Mouse (Mus musculus) MEL (cell line): ENCODE measurements around the gene Ren1. TPM values are rescaled to one million over a fixed set of nuclear protein-coding genes. Genes with fewer than 3 reads are reported as not detected.

Experiments used
- DNase-seq: peaks from one replicate; pipeline ENCODE4 v3.0.0; 2011; ENCODE audit warnings: low read depth, low spot score
- H3K27ac ChIP-seq: 2 replicates; pipeline ENCODE4 v1.5.1; 2012; ENCODE audit warnings: low read depth, mild to moderate bottlenecking, control low read depth, low read length, moderate library complexity; ENCODE audit not compliant: control insufficient read depth
- H3K27me3 ChIP-seq, 2 experiments: fragments of 150-350 bp in 1 of 2; sonication (generic) in 1 of 2; 2 replicates each; pipeline ENCODE4 v1.6.1; 2012; ENCODE audit warnings: low read length in 2 of 2, mild to moderate bottlenecking in 2 of 2, improper control_type of control experiment in 1 of 2, moderate library complexity in 1 of 2; ENCODE audit not compliant: insufficient read depth in 2 of 2, control insufficient read depth in 1 of 2
- H3K36me3 ChIP-seq, 2 experiments: 2 replicates each; pipeline ENCODE4 v1.6.1; 2012 to 2014; ENCODE audit warnings: low read length in 2 of 2, improper control_type of control experiment in 1 of 2, inconsistent platforms in 1 of 2, mild to moderate bottlenecking in 1 of 2; ENCODE audit not compliant: insufficient read depth in 2 of 2, control insufficient read depth in 1 of 2
- H3K4me1 ChIP-seq, 2 experiments: fragments of 150-350 bp in 1 of 2; sonication (generic) in 1 of 2; 2 replicates each; pipeline ENCODE4 v1.6.1; 2012; ENCODE audit warnings: low read length in 2 of 2, improper control_type of control experiment in 1 of 2, mild to moderate bottlenecking in 1 of 2; ENCODE audit not compliant: insufficient read depth in 2 of 2, control insufficient read depth in 1 of 2
- H3K4me3 ChIP-seq, 2 experiments: fragments of 150-350 bp in 1 of 2; sonication (generic) in 1 of 2; 2 replicates each; pipeline ENCODE4 v1.5.1; 2012; ENCODE audit warnings: low read depth in 2 of 2, low read length in 2 of 2, mild to moderate bottlenecking in 2 of 2, moderate library complexity in 2 of 2, control low read depth in 1 of 2, improper control_type of control experiment in 1 of 2; ENCODE audit not compliant: control insufficient read depth in 1 of 2, insufficient read depth in 1 of 2
- H3K79me2 ChIP-seq: 2 replicates; pipeline ENCODE4 v1.6.1; 2012; ENCODE audit warnings: mild to moderate bottlenecking, low read length, moderate library complexity; ENCODE audit not compliant: control insufficient read depth, poor library complexity, insufficient read depth
- H3K9ac ChIP-seq: 2 replicates; pipeline ENCODE4 v1.6.1; 2012; ENCODE audit warnings: low read depth, mild to moderate bottlenecking, control low read depth, low read length, moderate library complexity; ENCODE audit not compliant: control insufficient read depth, poor library complexity, severe bottlenecking
- H3K9me3 ChIP-seq: fragments of 150-350 bp; sonication (generic); replicated peaks from 2 replicates; pipeline ENCODE4 v1.6.1; 2012; ENCODE audit warnings: mild to moderate bottlenecking, low read length, improper control_type of control experiment, moderate library complexity; ENCODE audit not compliant: insufficient read depth
- CHD1 ChIP-seq: IDR thresholded peaks from 2 replicates; pipeline ENCODE4 v1.6.1; 2012; ENCODE audit warnings: low read depth, mild to moderate bottlenecking, inconsistent platforms, low read length, improper control_type of control experiment
- CHD2 ChIP-seq: IDR thresholded peaks from 2 replicates; pipeline ENCODE4 v1.6.1; 2011; ENCODE audit warnings: low read length, improper control_type of control experiment
- CTCF ChIP-seq, 3 experiments: IDR thresholded peaks in 2 of 3; conservative IDR thresholded peaks in 1 of 3; 2 replicates each; pipeline ENCODE4 v1.5.1; 2011 to 2012; ENCODE audit warnings: low read length in 3 of 3, low read depth in 2 of 3, mild to moderate bottlenecking in 2 of 3, improper control_type of control experiment in 1 of 3, inconsistent platforms in 1 of 3, mixed read lengths in 1 of 3, moderate library complexity in 1 of 3; ENCODE audit not compliant: control insufficient read depth in 1 of 3, insufficient read depth in 1 of 3, poor library complexity in 1 of 3, severe bottlenecking in 1 of 3
- EP300 ChIP-seq, 2 experiments: IDR thresholded peaks; 2 replicates each; pipeline ENCODE4 v1.6.1; 2011; ENCODE audit warnings: improper control_type of control experiment in 2 of 2, low read length in 2 of 2, low read depth in 1 of 2, mild to moderate bottlenecking in 1 of 2
- GABPA ChIP-seq: IDR thresholded peaks from 2 replicates; pipeline ENCODE4 v1.6.1; 2012; ENCODE audit warnings: low read depth, mild to moderate bottlenecking, inconsistent platforms, low read length, improper control_type of control experiment, moderate library complexity
- MAX ChIP-seq: IDR thresholded peaks from 2 replicates; pipeline ENCODE4 v1.6.1; 2011; ENCODE audit warnings: low read length, improper control_type of control experiment
- MEF2A ChIP-seq: IDR thresholded peaks from 2 replicates; pipeline ENCODE4 v1.6.1; 2014; ENCODE audit warnings: low read depth, mild to moderate bottlenecking, inconsistent platforms, low read length, improper control_type of control experiment; ENCODE audit not compliant: poor library complexity, insufficient replicate concordance, severe bottlenecking; ENCODE audit errors: extremely low read depth
- MXI1 ChIP-seq: IDR thresholded peaks from 2 replicates; pipeline ENCODE4 v1.6.1; 2011; ENCODE audit warnings: mild to moderate bottlenecking, low read depth, low read length, improper control_type of control experiment
- NELFE ChIP-seq: IDR thresholded peaks from 2 replicates; pipeline ENCODE4 v1.6.1; 2011; ENCODE audit warnings: low read depth, low read length, improper control_type of control experiment
- POLR2A ChIP-seq, 2 experiments: IDR thresholded peaks; 2 replicates each; pipeline ENCODE4 v1.6.1; 2011 to 2012; ENCODE audit warnings: low read length in 2 of 2, mild to moderate bottlenecking in 2 of 2, control low read depth in 1 of 2, improper control_type of control experiment in 1 of 2, low read depth in 1 of 2, moderate library complexity in 1 of 2; ENCODE audit not compliant: control insufficient read depth in 1 of 2, insufficient read depth in 1 of 2, poor library complexity in 1 of 2
- POLR2AphosphoS2 ChIP-seq: IDR thresholded peaks from 2 replicates; pipeline ENCODE4 v1.6.1; 2011; ENCODE audit warnings: low read length, improper control_type of control experiment
- POLR2AphosphoS5 ChIP-seq: IDR thresholded peaks from 2 replicates; pipeline ENCODE4 v1.6.1; 2012; ENCODE audit warnings: low read depth, borderline replicate concordance, mild to moderate bottlenecking, inconsistent platforms, low read length, moderate library complexity, mixed read lengths
- RAD21 ChIP-seq: IDR thresholded peaks from 2 replicates; pipeline ENCODE4 v1.6.1; 2011; ENCODE audit warnings: mild to moderate bottlenecking, low read depth, low read length, improper control_type of control experiment
- RCOR1 ChIP-seq: IDR thresholded peaks from 2 replicates; pipeline ENCODE4 v1.6.1; 2012; ENCODE audit warnings: low read depth, mild to moderate bottlenecking, inconsistent platforms, low read length, improper control_type of control experiment
- SMC3 ChIP-seq: IDR thresholded peaks from 2 replicates; pipeline ENCODE4 v1.6.1; 2011; ENCODE audit warnings: low read depth, low read length, improper control_type of control experiment
- TAL1 ChIP-seq: IDR thresholded peaks from 2 replicates; pipeline ENCODE4 v1.6.1; 2012; ENCODE audit warnings: mild to moderate bottlenecking, inconsistent platforms, low read length, moderate library complexity, mixed read lengths
- UBTF ChIP-seq: IDR thresholded peaks from 2 replicates; pipeline ENCODE4 v1.6.1; 2012; ENCODE audit warnings: low read depth, mild to moderate bottlenecking, inconsistent platforms, low read length, improper control_type of control experiment, moderate library complexity, borderline replicate concordance; ENCODE audit not compliant: insufficient read depth
- USF1 ChIP-seq: IDR thresholded peaks from 2 replicates; pipeline ENCODE4 v1.6.1; 2014; ENCODE audit warnings: low read depth, mild to moderate bottlenecking, inconsistent platforms, low read length, improper control_type of control experiment, moderate library complexity
- USF2 ChIP-seq, 2 experiments: IDR thresholded peaks; 2 replicates each; pipeline ENCODE4 v1.6.1; 2011 to 2012; ENCODE audit warnings: improper control_type of control experiment in 2 of 2, low read length in 2 of 2, borderline replicate concordance in 1 of 2, inconsistent platforms in 1 of 2, low read depth in 1 of 2, mild to moderate bottlenecking in 1 of 2; ENCODE audit not compliant: insufficient read depth in 1 of 2
- ZC3H11A ChIP-seq: IDR thresholded peaks from 2 replicates; pipeline ENCODE4 v1.6.1; 2012; ENCODE audit warnings: low read depth, mild to moderate bottlenecking, inconsistent platforms, low read length, improper control_type of control experiment
- ZKSCAN1 ChIP-seq: IDR thresholded peaks from 2 replicates; pipeline ENCODE4 v1.6.1; 2012; ENCODE audit warnings: low read depth, mild to moderate bottlenecking, inconsistent platforms, low read length, improper control_type of control experiment, moderate library complexity
- ZMIZ1 ChIP-seq: IDR thresholded peaks from 2 replicates; pipeline ENCODE4 v1.6.1; 2012; ENCODE audit warnings: low read depth, mild to moderate bottlenecking, inconsistent platforms, low read length, improper control_type of control experiment, moderate library complexity
- ZNF384 ChIP-seq: IDR thresholded peaks from 2 replicates; pipeline ENCODE4 v1.6.1; 2012; ENCODE audit warnings: low read depth, mild to moderate bottlenecking, inconsistent platforms, low read length, improper control_type of control experiment
- polyA plus RNA-seq, 2 experiments: library from polyadenylated mRNA; stranded (reverse) in 1 of 2; unstranded in 1 of 2; fragments of >175 nt in 1 of 2; fragments of >200 nt in 1 of 2; gene quantifications; 2 replicates each; pipeline versions ENCODE4 v1.2.1 to v1.2.4; 2012; ENCODE audit warnings: low replicate concordance in 2 of 2, low read depth in 1 of 2; ENCODE audit not compliant: insufficient read length in 2 of 2, insufficient read depth in 1 of 2, missing spikeins in 1 of 2
- total RNA-seq: library from RNA; depleted of rRNA; stranded (reverse); fragments of 300-350 nt; gene quantifications from 2 replicates; pipeline ENCODE4 v1.2.3, GENCODE M21; 2012

Ren1 gene
- total and polyA plus RNA-seq, 3 experiments, result 6.9 to 16.8 TPM; not detected in 1

DNA sequence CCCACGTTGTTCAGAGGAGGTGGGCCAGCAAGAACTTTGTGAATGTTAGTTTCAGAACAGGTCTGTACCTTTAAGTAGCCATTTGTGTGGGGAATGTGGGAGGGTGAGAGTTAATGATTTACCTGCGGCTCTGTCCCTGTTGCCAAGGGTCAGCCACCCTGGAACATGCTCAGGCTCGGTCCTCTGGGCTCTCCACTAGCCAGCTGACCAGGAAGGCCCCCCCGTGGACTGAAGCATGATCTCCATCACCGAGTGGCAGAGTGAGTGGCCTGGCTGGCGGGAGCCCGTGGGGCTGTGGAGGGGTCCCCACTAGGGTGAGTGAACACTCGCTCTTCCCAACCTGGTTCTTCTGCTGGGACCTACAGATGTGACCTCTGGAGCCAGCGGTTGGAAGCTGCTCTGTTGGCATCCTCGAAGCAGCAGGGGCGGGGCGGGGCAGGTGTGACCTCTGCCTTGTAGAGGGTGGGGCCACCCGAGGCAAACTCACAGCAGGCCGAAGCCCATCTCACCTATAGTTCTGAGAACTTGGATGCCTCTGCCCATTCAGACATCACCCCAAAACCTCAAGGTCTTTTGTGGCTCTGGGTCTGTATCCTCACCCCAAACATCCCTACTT lies 40.5 kb upstream of the Ren1 start, which contains the start of gene Golt1a:
Gene Golt1a, plus strand, starts transcription at position 149 of the 616 bp plus-strand sequence.
- DNase-seq, result no peak
- no peak within 1 kb of the TSS for H3K27ac ChIP-seq
- TF ChIP-seq CHD2, result no peak
- TF ChIP-seq GABPA, result no peak
- TF ChIP-seq USF1, result no peak
- TF ChIP-seq UBTF, result no peak
- peaks cover 3 to 20% of the 10 kb centered on the region in 2 experiments; a peak in 3 of 4 replicates for H3K4me1 ChIP-seq
- H3K4me3 ChIP-seq, result no peak within 1 kb of the TSS
- no peaks in the 10 kb centered on the region for H3K79me2 ChIP-seq
- H3K9me3 ChIP-seq, result no peaks in the 10 kb centered on the region
- H3K27me3 ChIP-seq, result no peaks in the 10 kb centered on the region
- H3K9ac ChIP-seq, result no peak within 1 kb of the TSS
- H3K36me3 ChIP-seq, result peaks cover 0 to 2% of the 10 kb centered on the region in 2 experiments; a peak in 2 of 4 replicates

DNA sequence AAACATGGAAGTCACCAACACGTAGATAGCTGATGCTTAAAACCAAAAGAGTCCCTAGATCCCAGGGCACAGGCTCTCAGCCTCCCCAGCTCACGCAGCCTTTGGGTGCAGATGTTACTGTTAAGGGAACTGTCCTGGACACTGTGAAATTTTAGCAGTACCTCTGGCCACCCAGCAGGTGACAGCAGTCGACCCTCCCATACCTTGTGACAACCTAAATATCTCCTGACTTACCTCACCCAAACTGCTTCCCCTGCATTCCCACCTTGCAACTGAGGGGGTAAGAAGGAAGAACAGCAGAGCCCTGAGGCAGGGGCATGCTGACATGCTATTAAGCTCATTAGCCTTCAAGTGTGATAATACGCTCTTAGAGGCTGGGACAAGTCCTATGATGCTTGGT lies 39.1 kb upstream of the Ren1 start:
- Histone ChIP-seq H3K9ac (no peak overlapping the region), H3K27me3 (no peaks in the 10 kb centered on the region), H3K79me2 (no peaks in the 10 kb centered on the region), H3K4me1 (peaks cover 3 to 20% of the 10 kb centered on the region in 2 experiments; a peak in 3 of 4 replicates), H3K9me3 (no peaks in the 10 kb centered on the region), H3K4me3 (no peak overlapping the region), H3K36me3 (peaks cover 0 to 2% of the 10 kb centered on the region in 2 experiments; a peak in 2 of 4 replicates), H3K27ac (no peak overlapping the region)
- TF ChIP-seq RAD21, result peak; percentile 49
- TF ChIP-seq CHD1, result no peak
- peak; percentile 51 to 63 (median 60) for TF ChIP-seq CTCF (IDR thresholded peaks at IDR 0.05 in 2 of 3, conservative IDR thresholded peaks at IDR 0.05 in 1 of 3; ENCODE audit: control insufficient read depth in 1 of 3, insufficient read depth in 1 of 3, low read depth in 2 of 3, low read length in 3 of 3, poor library complexity in 1 of 3, severe bottlenecking in 1 of 3)
- TF ChIP-seq MEF2A, result no peak
- peak; percentile 68 for TF ChIP-seq SMC3
- DNase-seq, result peak; percentile 64

DNA sequence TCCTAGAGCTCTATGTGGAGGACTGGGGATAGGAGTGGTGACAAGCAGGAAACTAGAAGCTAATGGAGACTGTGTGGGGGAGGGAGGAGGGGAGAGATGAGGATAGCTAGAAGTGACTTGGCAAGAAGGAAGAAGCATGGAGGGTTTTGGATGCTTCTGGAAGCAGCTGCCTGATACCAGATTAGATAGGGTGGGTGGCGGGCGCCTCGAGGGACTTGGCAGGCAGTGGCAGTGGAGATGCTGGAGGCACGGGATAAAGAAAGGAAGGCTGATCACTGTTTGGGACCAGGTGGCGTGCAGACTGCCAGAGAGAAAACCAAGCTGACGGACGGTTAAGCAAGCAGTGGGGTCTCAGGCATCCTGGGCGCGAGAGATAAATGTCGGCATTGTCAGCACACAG lies 38.4 kb upstream of the Ren1 start:
- Histone ChIP-seq H3K27ac (no peak overlapping the region), H3K4me3 (no peak overlapping the region; a peak in 1 of 4 replicates), H3K4me1 (peaks cover 3 to 18% of the 10 kb centered on the region in 2 experiments; a peak in 3 of 4 replicates), H3K36me3 (peaks cover 0 to 2% of the 10 kb centered on the region in 2 experiments; a peak in 2 of 4 replicates), H3K9ac (no peak overlapping the region; the same call in 1 of the 2 replicates), H3K79me2 (no peaks in the 10 kb centered on the region), H3K27me3 (no peaks in the 10 kb centered on the region), H3K9me3 (no peaks in the 10 kb centered on the region)
- DNase-seq, result peak; percentile 86
- TF ChIP-seq USF1, result no peak
- TF ChIP-seq NELFE, result no peak
- peak; percentile 8; the same call in 1 of the 2 replicates for TF ChIP-seq SMC3
- no peak for TF ChIP-seq USF2 (IDR thresholded peaks at IDR 0.05; ENCODE audit: borderline replicate concordance in 1 of 2, insufficient read depth in 1 of 2, low read depth in 1 of 2, low read length in 2 of 2)
- TF ChIP-seq ZKSCAN1, result no peak
- TF ChIP-seq GABPA, result no peak
- peak; percentile 88 to 94 for TF ChIP-seq EP300 (IDR thresholded peaks at IDR 0.05; ENCODE audit: low read depth in 1 of 2, low read length in 2 of 2)
- no peak for TF ChIP-seq RAD21
- no peak for TF ChIP-seq ZNF384
- peak; percentile 15; the same call in 1 of the 2 replicates for TF ChIP-seq MXI1
- no peak for TF ChIP-seq ZMIZ1
- TF ChIP-seq POLR2AphosphoS2, result no peak
- peak; percentile 90 for TF ChIP-seq TAL1
- TF ChIP-seq RCOR1, result peak; percentile 64
- no peak for TF ChIP-seq POLR2A (IDR thresholded peaks at IDR 0.05; ENCODE audit: control insufficient read depth in 1 of 2, insufficient read depth in 1 of 2, low read depth in 1 of 2, low read length in 2 of 2, poor library complexity in 1 of 2)
- peak; percentile 58; the same call in 1 of the 2 replicates for TF ChIP-seq MAX
- TF ChIP-seq ZC3H11A, result no peak
- no peak for TF ChIP-seq CHD1
- no peak for TF ChIP-seq POLR2AphosphoS5
